In genomic region chrX:157180845-157181244, GRCm38 (mm10) we compare ENCODE assay signal across 24 mouse cellular contexts.
DNase-seq lines count a peak whose midpoint lies in the region; ATAC-seq and TF ChIP-seq lines count a peak whose summit lies in the region.
"Had no signal": no experiment of that assay in that cellular context is flagged by ENCODE, and none has a peak within 500 bp of the region (broad histone marks: within the 10 kb centered on the region; RNA-seq: fewer than 3 reads in every experiment).

No protein-coding gene starts in this region.

- H3K4me3 ChIP-seq in lung, postnatal 0 days (ENCODE audit: low read depth, low read length), result no peak overlapping the region
- H3K4me3 ChIP-seq in lung, adult 2 months (replicated peaks; ENCODE audit: extremely low read depth, low read depth, low read length), result no peak overlapping the region
- H3K4me3 ChIP-seq: embryonic facial prominence, embryonic 10.5 days; embryonic facial prominence, embryonic 12.5 days; forebrain, embryonic 13.5 days; forebrain, embryonic 15.5 days had no signal

- TF ChIP-seq CTCF in lung, postnatal 0 days (IDR thresholded peaks at IDR 0.05), result no peak
- TF ChIP-seq CTCF in lung, adult 2 months (IDR thresholded peaks at IDR 0.05; ENCODE audit: insufficient read depth, low read length), result no peak

- peak; percentile 92 for ATAC-seq in lung, postnatal 0 days
- ATAC-seq: CD4-positive, CD25-positive, alpha-beta regulatory T cell, adult 4 months; forebrain, embryonic 13.5 days; forebrain, embryonic 15.5 days; forebrain, postnatal 0 days had no signal

- H3K9me3 ChIP-seq in lung, postnatal 0 days (ENCODE audit: low read length), result no peaks in the 10 kb centered on the region
- H3K9me3 ChIP-seq: embryonic facial prominence, embryonic 10.5 days; embryonic facial prominence, embryonic 12.5 days; forebrain, embryonic 13.5 days; forebrain, embryonic 15.5 days; G1E had no signal

- 92% methylated on average over 1 of the region's 1 CpGs for WGBS in lung, postnatal 0 days
- 74% methylated on average over 1 of the region's 1 CpGs for WGBS in lung, adult 2 months

- H3K27me3 ChIP-seq in lung, postnatal 0 days (replicated peaks; ENCODE audit: insufficient read depth, low read length), result no peaks in the 10 kb centered on the region
- H3K27me3 ChIP-seq: CH12.LX; forebrain, embryonic 13.5 days; forebrain, embryonic 15.5 days had no signal

- TF ChIP-seq POLR2A in lung, adult 2 months (IDR thresholded peaks at IDR 0.05; ENCODE audit: borderline replicate concordance, extremely low read depth, low read depth, low read length), result no peak

- DNase-seq in lung, postnatal 0 days (ENCODE audit: low spot score), result peak; percentile 59
- DNase-seq in lung, adult 2 months, result no peak
- peak; percentile 50 for DNase-seq in NIH3T3 (ENCODE audit: low read depth)
- DNase-seq in lung, postnatal 25 days (ENCODE audit: low spot score), result peak; percentile 0
- no peak for DNase-seq in spleen, adult 12 weeks (ENCODE audit: low spot score)
- no peak for DNase-seq in spleen, postnatal 10 days (ENCODE audit: low spot score in 2 of 2)
- DNase-seq in right cerebral cortex, adult 18-20 months, result no peak
- DNase-seq: adrenal gland, adult 8-10 months; adrenal gland, postnatal 14 days; adrenal gland, postnatal 36 days; B cell, adult 2 months; cerebellum, adult 11-12 months; cerebellum, adult 2 months; cerebellum, adult 9-10 months; cerebellum, postnatal 10 days; cerebellum, postnatal 25 days; forebrain, postnatal 0 days had no signal

- H3K27ac ChIP-seq in lung, postnatal 0 days (ENCODE audit: low read length), result no peak overlapping the region
- H3K27ac ChIP-seq: embryonic facial prominence, embryonic 10.5 days; embryonic facial prominence, embryonic 12.5 days; forebrain, embryonic 13.5 days; forebrain, embryonic 15.5 days had no signal

- no peaks in the 10 kb centered on the region for H3K4me1 ChIP-seq in lung, postnatal 0 days (ENCODE audit: insufficient read depth, low read depth, low read length)
- no peaks in the 10 kb centered on the region for H3K4me1 ChIP-seq in lung, adult 2 months (ENCODE audit: control insufficient read depth, insufficient read depth, low read length)
- H3K4me1 ChIP-seq: embryonic facial prominence, embryonic 10.5 days; embryonic facial prominence, embryonic 12.5 days; forebrain, embryonic 13.5 days; forebrain, embryonic 15.5 days had no signal

- peak; percentile 77 for TF ChIP-seq EP300 in lung, postnatal 0 days (IDR thresholded peaks at IDR 0.05)

- no peaks in the 10 kb centered on the region for H3K36me3 ChIP-seq in lung, postnatal 0 days (ENCODE audit: insufficient read depth, low read length)
- H3K36me3 ChIP-seq: embryonic facial prominence, embryonic 10.5 days; embryonic facial prominence, embryonic 12.5 days; forebrain, embryonic 15.5 days; G1E had no signal

- no peak overlapping the region for H3K4me2 ChIP-seq in lung, postnatal 0 days (replicated peaks; ENCODE audit: low read depth, low read length)
- H3K4me2 ChIP-seq: embryonic facial prominence, embryonic 12.5 days; forebrain, embryonic 13.5 days; forebrain, embryonic 15.5 days had no signal

- H3K9ac ChIP-seq in lung, postnatal 0 days (replicated peaks; ENCODE audit: low read depth), result no peak overlapping the region
- H3K9ac ChIP-seq: embryonic facial prominence, embryonic 12.5 days; forebrain, embryonic 13.5 days; forebrain, embryonic 15.5 days; forebrain, postnatal 0 days had no signal

Comparison
In these comparisons a context has a peak if more than half of its experiments do, and no peak if none do; other contexts are left out.
1. DNase-seq: peak in lung, postnatal 0 days (single experiment), NIH3T3 (single experiment) and lung, postnatal 25 days (single experiment); none in lung, adult 2 months (single experiment), spleen, adult 12 weeks (single experiment), spleen, postnatal 10 days (0 of 2) and right cerebral cortex, adult 18-20 months (single experiment).